Mouse (Mus musculus): ENCODE results near the gene Ppp1r12c.

- TF ChIP-seq CTCF (IDR thresholded peaks at IDR 0.05; ENCODE audit: low read depth, low read length) (no peak), POLR2A (IDR thresholded peaks at IDR 0.05; ENCODE audit: extremely low read depth, insufficient read depth, low read length) (no peak)
These were observed 22.0 kb upstream of the Ppp1r12c start for GRCm38 (mm10) chr7:4523205-4524130.
